Mouse (Mus musculus) liver, embryonic 16.5 days (tissue): ENCODE measurements around the gene Gm10490. TPM values are rescaled to one million over a fixed set of nuclear protein-coding genes. Genes with fewer than 3 reads are reported as not detected.
"Not testable (repeated sequence)": the region's sequence is repeated elsewhere in the genome, so short reads cannot be mapped to it uniquely, and the experiment has no call there.

Experiments used
- ATAC-seq: fragments of 200-750 bp; cut with Nextera tagmentation; 2 replicates; pipeline ENCODE4 v1.8.0; 2017; ENCODE audit warnings: low read depth, mild to moderate bottlenecking, moderate number of reproducible peaks, moderate library complexity
- H3K27ac ChIP-seq: fragments of 300-500 bp; sonication (generic); 2 replicates; pipeline ENCODE4 v1.5.1; 2014; ENCODE audit warnings: mild to moderate bottlenecking, low read length
- H3K27me3 ChIP-seq: fragments of 300-500 bp; sonication (generic); 2 replicates; pipeline ENCODE4 v1.6.1; 2014; ENCODE audit warnings: low read depth, low read length, mixed read lengths; ENCODE audit not compliant: control insufficient read depth, insufficient read depth
- H3K36me3 ChIP-seq: fragments of 300-500 bp; sonication (generic); 2 replicates; pipeline ENCODE4 v1.6.1; 2014; ENCODE audit warnings: mild to moderate bottlenecking; ENCODE audit not compliant: control insufficient read depth, insufficient read depth
- H3K4me1 ChIP-seq: fragments of 300-500 bp; sonication (generic); 2 replicates; pipeline ENCODE4 v1.6.1; 2014; ENCODE audit warnings: low read depth, low read length, mixed read lengths; ENCODE audit not compliant: control insufficient read depth
- H3K4me2 ChIP-seq: fragments of 300-500 bp; sonication (generic); 2 replicates; pipeline ENCODE4 v1.6.1; 2014; ENCODE audit warnings: low read depth, low read length, mixed read lengths
- H3K4me3 ChIP-seq: fragments of 300-500 bp; sonication (generic); 2 replicates; pipeline ENCODE4 v1.5.1; 2014; ENCODE audit warnings: low read depth, mild to moderate bottlenecking, low read length
- H3K9ac ChIP-seq: fragments of 300-500 bp; sonication (generic); 2 replicates; pipeline ENCODE4 v1.6.1; 2014; ENCODE audit warnings: low read depth, low read length
- H3K9me3 ChIP-seq: fragments of 300-500 bp; sonication (generic); replicated peaks from 2 replicates; pipeline ENCODE4 v1.6.1; 2016; ENCODE audit warnings: low read length; ENCODE audit not compliant: control insufficient read depth
- WGBS: fragments of 180-500 bp; shearing (Covaris S2); extraction: QIAGEN DNeasy Blood & Tissue Kit; methylation state at CpG from one replicate; pipeline ENCODE4 v1.1.7; 2014; ENCODE audit not compliant: insufficient replicate concordance; 5-methylcytosine and 5-hydroxymethylcytosine counted together
- polyA plus RNA-seq: library from polyadenylated mRNA; unstranded; fragments of >200 nt; fragmentation: Nextera tagmentation; extraction: Ambion mirVana; gene quantifications from 2 replicates; pipeline ENCODE4 v1.2.1, GENCODE M21; 2015

The Gm10490 gene
- not detected in 2 replicates for polyA plus RNA-seq

GRCm38 (mm10) chrX:7909242-7909641 lies at the start of gene Gm10490:
Gene Gm10490, plus strand, starts transcription at chrX:7909542.
- not testable (repeated sequence) for H3K27me3 ChIP-seq, H3K4me1 ChIP-seq, H3K9ac ChIP-seq, H3K27ac ChIP-seq, H3K4me2 ChIP-seq, H3K9me3 ChIP-seq, H3K36me3 ChIP-seq, H3K4me3 ChIP-seq, ATAC-seq
- WGBS, result 71% methylated on average over 4 of the region's 4 CpGs

GRCm38 (mm10) chrX:7863181-7863580 lies 46.2 kb upstream of the Gm10490 start:
- Histone ChIP-seq H3K9me3 (no peaks in the 10 kb centered on the region), H3K27me3 (no peaks in the 10 kb centered on the region), H3K4me3 (no peak overlapping the region), H3K4me2 (no peak overlapping the region), H3K4me1 (peaks cover 18% of the 10 kb centered on the region), H3K9ac (no peak overlapping the region), H3K36me3 (peaks cover 8% of the 10 kb centered on the region; the same call in 1 of the 2 replicates), H3K27ac (no peak overlapping the region)
- ATAC-seq, result no peak
- 85% methylated on average over 1 of the region's 1 CpGs for WGBS

GRCm38 (mm10) chrX:7864551-7864950 lies 44.8 kb upstream of the Gm10490 start:
- Histone ChIP-seq H3K36me3 (peaks cover 8% of the 10 kb centered on the region; the same call in 1 of the 2 replicates), H3K27ac (no peak overlapping the region), H3K4me1 (peaks cover 14% of the 10 kb centered on the region), H3K4me2 (no peak overlapping the region), H3K4me3 (no peak overlapping the region), H3K9ac (no peak overlapping the region), H3K9me3 (no peaks in the 10 kb centered on the region), H3K27me3 (no peaks in the 10 kb centered on the region)
- 56% methylated on average over 3 of the region's 3 CpGs for WGBS
- ATAC-seq, result no peak

GRCm38 (mm10) chrX:7865343-7865742 lies 44.0 kb upstream of the Gm10490 start:
- Histone ChIP-seq H3K9me3 (no peaks in the 10 kb centered on the region), H3K27me3 (no peaks in the 10 kb centered on the region), H3K4me3 (no peak overlapping the region), H3K36me3 (peaks cover 8% of the 10 kb centered on the region; the same call in 1 of the 2 replicates), H3K27ac (no peak overlapping the region), H3K4me2 (no peak overlapping the region), H3K4me1 (peaks cover 7% of the 10 kb centered on the region), H3K9ac (no peak overlapping the region)
- WGBS, result 46% methylated on average over 2 of the region's 2 CpGs
- no peak for ATAC-seq

- 35% methylated on average over 2 of the region's 2 CpGs for WGBS
Observed at GRCm38 (mm10) chrX:7865786-7866185, 43.6 kb upstream of the Gm10490 start.

GRCm38 (mm10) chrX:7867141-7867540 lies 42.2 kb upstream of the Gm10490 start:
- no peak overlapping the region for H3K27ac ChIP-seq
- WGBS, result 81% methylated on average over 1 of the region's 1 CpGs
- H3K4me2 ChIP-seq, result no peak overlapping the region
- H3K9ac ChIP-seq, result no peak overlapping the region
- H3K4me3 ChIP-seq, result no peak overlapping the region
- no peaks in the 10 kb centered on the region for H3K27me3 ChIP-seq
- no peak for ATAC-seq
- no peaks in the 10 kb centered on the region; the same call in 1 of the 2 replicates for H3K4me1 ChIP-seq
- peaks cover 13% of the 10 kb centered on the region for H3K36me3 ChIP-seq
- no peaks in the 10 kb centered on the region for H3K9me3 ChIP-seq

More at GRCm38 (mm10) chrX:7865786-7866185, 43.6 kb upstream of the Gm10490 start:
- Histone ChIP-seq H3K4me3 (no peak overlapping the region), H3K27ac (no peak overlapping the region), H3K9me3 (no peaks in the 10 kb centered on the region), H3K4me2 (no peak overlapping the region), H3K36me3 (peaks cover 8% of the 10 kb centered on the region; the same call in 1 of the 2 replicates), H3K4me1 (peaks cover 3% of the 10 kb centered on the region), H3K9ac (no peak overlapping the region), H3K27me3 (no peaks in the 10 kb centered on the region)
- ATAC-seq, result no peak

GRCm38 (mm10) chrX:7868506-7868905 lies 40.8 kb upstream of the Gm10490 start:
- no peak overlapping the region for H3K9ac ChIP-seq
- H3K27ac ChIP-seq, result no peak overlapping the region
- H3K4me3 ChIP-seq, result no peak overlapping the region
- no peaks in the 10 kb centered on the region for H3K9me3 ChIP-seq
- no peak for ATAC-seq
- H3K4me1 ChIP-seq, result no peaks in the 10 kb centered on the region; the same call in 1 of the 2 replicates
- WGBS, result 44% methylated on average over 2 of the region's 2 CpGs
- H3K4me2 ChIP-seq, result no peak overlapping the region
- H3K27me3 ChIP-seq, result no peaks in the 10 kb centered on the region
- H3K36me3 ChIP-seq, result peaks cover 22% of the 10 kb centered on the region

- no peak overlapping the region for H3K4me2 ChIP-seq
- no peak for ATAC-seq
- H3K27ac ChIP-seq, result no peak overlapping the region
- peaks cover 34% of the 10 kb centered on the region for H3K36me3 ChIP-seq
- no peaks in the 10 kb centered on the region for H3K9me3 ChIP-seq
- H3K27me3 ChIP-seq, result no peaks in the 10 kb centered on the region
- H3K4me3 ChIP-seq, result no peak overlapping the region
- H3K4me1 ChIP-seq, result no peaks in the 10 kb centered on the region; the same call in 1 of the 2 replicates
- 68% methylated on average over 3 of the region's 3 CpGs for WGBS
- H3K9ac ChIP-seq, result no peak overlapping the region
Observed at GRCm38 (mm10) chrX:7869826-7870225, 39.5 kb upstream of the Gm10490 start.

GRCm38 (mm10) chrX:7878007-7878419 lies 31.3 kb upstream of the Gm10490 start, which contains the start of gene Pim2:
Gene Pim2, plus strand, starts transcription at chrX:7878262.
- Histone ChIP-seq H3K9me3 (no peaks in the 10 kb centered on the region), H3K27me3 (peaks cover 2% of the 10 kb centered on the region; the same call in 1 of the 2 replicates)

More at GRCm38 (mm10) chrX:7878007-7878419, 31.3 kb upstream of the Gm10490 start, which contains the start of gene Pim2:
- H3K4me3 ChIP-seq, result peak within 1 kb of the TSS; percentile 57
- no peak within 1 kb of the TSS for H3K27ac ChIP-seq
- H3K4me1 ChIP-seq, result peaks cover 15% of the 10 kb centered on the region
- H3K4me2 ChIP-seq, result peak within 1 kb of the TSS; percentile 89
- peaks cover 24% of the 10 kb centered on the region for H3K36me3 ChIP-seq
- peak; percentile 97 for ATAC-seq
- WGBS, result 9% methylated on average over 38 of the region's 38 CpGs
- peak within 1 kb of the TSS; percentile 46; the same call in 1 of the 2 replicates for H3K9ac ChIP-seq
